Mouse (Mus musculus): ENCODE measurements around the gene Nefh.

Nefh gene

GRCm38 (mm10) chr11:4953401-4953800 lies 5.5 kb upstream of the Nefh start:
- no peak for DNase-seq (ENCODE audit: low read depth, low spot score)

DNA sequence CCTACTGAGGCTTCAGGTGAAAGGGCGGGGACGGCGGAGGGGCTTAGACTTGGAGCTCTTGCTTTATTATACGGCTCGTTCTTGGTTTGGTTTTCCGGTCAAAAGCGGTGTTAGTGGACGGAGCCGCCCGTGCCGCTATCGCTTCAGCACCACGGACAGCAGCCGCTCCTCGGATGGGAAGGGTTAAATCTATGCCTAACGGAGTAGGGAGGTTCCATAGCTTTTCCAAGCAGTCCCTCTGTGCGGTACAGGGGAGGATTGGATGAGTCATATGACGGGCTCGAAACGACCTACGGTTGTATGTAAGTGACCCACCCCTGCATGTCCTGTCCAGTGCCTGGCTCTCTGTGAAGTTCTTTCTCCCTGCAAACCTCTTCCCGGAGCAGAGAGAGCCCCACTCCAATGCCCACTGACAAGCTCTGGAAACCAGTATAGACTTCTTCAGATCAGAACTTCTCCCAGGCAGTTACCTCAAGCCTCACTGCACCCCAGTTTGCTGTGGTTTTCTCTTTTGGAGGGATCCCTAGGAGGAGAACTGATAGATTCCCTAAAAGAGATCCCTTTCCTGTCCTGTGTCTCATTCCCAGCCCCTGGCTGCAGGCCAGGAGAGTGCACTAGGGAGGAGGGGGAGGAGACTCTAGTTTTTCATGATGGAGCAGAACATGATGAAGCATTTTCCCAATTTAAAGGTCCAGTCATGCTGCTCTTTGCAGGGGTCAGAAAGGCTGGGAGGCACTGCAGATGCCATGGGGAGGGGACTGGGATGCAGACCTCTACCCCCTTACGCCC lies 1.6 kb upstream of the Nefh start:
- no peak for DNase-seq (ENCODE audit: low read depth, low spot score)

DNA sequence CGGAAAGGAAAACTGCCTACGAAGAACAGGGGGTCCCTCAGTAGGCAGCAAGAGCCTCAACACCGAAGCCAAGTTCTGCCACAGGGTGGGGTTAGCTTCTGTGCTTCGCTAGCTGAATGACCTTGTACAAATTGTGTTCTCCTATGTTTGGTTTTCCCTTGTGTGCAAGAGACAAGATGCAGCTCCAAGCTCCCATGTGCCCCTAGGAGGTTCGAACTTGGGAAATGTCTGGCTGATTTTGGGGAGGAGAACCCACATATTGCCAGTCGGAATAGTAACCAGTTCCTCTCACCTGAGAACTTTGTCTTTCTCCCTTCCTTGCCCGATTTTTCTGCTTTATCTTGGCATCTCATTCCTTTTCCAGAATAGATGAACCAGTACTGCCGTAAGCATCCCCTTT lies 928 bp upstream of the Nefh start:
- DNase-seq (ENCODE audit: low read depth, low spot score) = no peak

- DNase-seq (ENCODE audit: low read depth, low spot score) = peak; percentile 65
Measured at GRCm38 (mm10) chr11:4946947-4947812, 684 bp downstream of the Nefh start.

- no peak for DNase-seq (ENCODE audit: low read depth, low spot score)
Measured at GRCm38 (mm10) chr11:4946530-4946929, 1.3 kb downstream of the Nefh start.

GRCm38 (mm10) chr11:4936243-4936642 lies 11.6 kb downstream of the Nefh start:
- DNase-seq (ENCODE audit: low read depth, low spot score) = no peak

- peak; percentile 77 for DNase-seq (ENCODE audit: low read depth, low spot score)
Measured at GRCm38 (mm10) chr11:4931009-4931601, 16.8 kb downstream of the Nefh start.

- DNase-seq (ENCODE audit: low read depth, low spot score) = no peak
Measured at GRCm38 (mm10) chr11:4927224-4927623, 20.6 kb downstream of the Nefh start.

GRCm38 (mm10) chr11:4921751-4922150 lies 26.1 kb downstream of the Nefh start:
- no peak for DNase-seq (ENCODE audit: low read depth, low spot score)

DNA sequence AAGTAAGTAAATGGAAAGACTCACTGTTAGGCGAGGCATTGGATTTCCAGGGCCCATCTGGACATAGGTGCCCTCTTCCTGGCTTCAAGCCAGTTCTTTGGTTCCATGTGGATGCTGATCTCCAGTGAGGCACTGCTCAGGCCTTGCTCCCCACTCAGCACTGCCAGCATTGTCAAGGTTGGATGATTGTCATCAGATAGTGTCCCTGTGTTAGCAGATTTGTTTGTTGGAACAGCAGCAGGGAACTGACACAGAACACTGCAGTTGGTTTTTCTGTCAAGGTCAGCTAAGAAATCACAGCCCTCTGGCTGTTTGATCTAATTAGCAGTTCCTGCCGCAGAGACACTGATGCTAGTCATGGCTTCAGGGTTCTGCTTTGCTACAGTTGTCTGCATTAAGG lies 26.6 kb downstream of the Nefh start:
- DNase-seq (ENCODE audit: low read depth, low spot score) = no peak

DNA sequence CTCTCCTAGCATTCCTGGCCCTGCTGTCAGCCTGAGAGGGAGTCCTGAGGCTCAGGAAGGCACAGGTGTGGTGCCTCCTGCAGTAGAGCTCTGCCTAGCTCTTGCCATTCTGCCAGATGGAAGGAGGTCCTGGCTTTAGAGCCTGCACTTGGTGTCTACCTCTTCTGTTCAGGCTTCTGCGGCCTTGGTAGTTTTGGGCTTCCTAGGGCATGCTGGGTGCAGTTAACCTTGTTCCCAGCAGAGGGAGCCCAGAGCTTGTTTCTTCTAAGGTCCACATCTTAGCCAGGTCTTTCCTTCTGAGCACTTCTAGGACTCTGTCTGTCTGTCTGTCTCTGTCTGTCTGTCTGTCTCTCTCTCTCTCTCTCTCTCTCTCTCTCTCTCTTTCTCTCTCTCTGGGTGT lies 31.8 kb downstream of the Nefh start:
- peak; percentile 57 for DNase-seq (ENCODE audit: low read depth, low spot score)

DNA sequence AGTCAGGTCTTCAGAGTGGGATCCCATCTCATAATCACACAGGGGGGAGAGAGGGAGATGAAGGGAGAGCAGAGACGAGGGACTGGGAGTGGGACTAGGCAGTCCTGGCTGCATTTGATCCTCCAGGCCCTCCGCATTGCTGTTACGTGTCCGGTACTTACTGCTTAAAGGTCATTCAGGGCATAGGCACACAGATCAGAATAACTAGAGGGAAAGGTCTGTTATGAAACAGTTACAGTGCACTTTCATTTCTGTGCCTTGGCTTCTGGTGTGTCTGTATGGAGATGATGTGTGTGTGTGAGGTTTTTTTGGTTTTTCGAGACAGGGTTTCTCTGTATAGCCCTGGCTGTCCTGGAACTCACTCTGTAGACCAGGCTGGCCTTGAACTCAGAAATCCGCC lies 41.6 kb downstream of the Nefh start:
- DNase-seq (ENCODE audit: low read depth, low spot score) = no peak

GRCm38 (mm10) chr11:4901956-4902355 lies 45.9 kb downstream of the Nefh start:
- peak; percentile 68 for DNase-seq (ENCODE audit: low read depth, low spot score)

DNA sequence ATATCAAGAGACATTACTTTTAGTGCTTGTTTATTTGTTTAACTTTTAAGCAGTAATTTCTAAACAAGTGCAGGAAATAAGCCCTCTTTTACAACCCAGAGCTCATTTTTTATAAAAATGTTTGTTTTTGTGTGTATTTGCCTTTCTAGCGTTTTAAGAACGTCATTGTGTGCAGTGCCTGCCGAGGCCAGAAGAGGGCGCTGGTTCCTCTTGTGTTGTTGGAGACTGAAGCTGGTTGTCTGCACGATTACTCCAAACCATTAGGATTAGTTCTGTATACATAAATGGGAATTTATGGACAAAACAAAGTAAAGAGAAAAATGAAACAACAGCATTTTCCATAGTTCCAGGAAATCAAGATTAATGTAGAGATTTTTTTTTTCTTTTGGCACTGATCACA lies 47.4 kb downstream of the Nefh start:
- no peak for DNase-seq (ENCODE audit: low read depth, low spot score)

DNA sequence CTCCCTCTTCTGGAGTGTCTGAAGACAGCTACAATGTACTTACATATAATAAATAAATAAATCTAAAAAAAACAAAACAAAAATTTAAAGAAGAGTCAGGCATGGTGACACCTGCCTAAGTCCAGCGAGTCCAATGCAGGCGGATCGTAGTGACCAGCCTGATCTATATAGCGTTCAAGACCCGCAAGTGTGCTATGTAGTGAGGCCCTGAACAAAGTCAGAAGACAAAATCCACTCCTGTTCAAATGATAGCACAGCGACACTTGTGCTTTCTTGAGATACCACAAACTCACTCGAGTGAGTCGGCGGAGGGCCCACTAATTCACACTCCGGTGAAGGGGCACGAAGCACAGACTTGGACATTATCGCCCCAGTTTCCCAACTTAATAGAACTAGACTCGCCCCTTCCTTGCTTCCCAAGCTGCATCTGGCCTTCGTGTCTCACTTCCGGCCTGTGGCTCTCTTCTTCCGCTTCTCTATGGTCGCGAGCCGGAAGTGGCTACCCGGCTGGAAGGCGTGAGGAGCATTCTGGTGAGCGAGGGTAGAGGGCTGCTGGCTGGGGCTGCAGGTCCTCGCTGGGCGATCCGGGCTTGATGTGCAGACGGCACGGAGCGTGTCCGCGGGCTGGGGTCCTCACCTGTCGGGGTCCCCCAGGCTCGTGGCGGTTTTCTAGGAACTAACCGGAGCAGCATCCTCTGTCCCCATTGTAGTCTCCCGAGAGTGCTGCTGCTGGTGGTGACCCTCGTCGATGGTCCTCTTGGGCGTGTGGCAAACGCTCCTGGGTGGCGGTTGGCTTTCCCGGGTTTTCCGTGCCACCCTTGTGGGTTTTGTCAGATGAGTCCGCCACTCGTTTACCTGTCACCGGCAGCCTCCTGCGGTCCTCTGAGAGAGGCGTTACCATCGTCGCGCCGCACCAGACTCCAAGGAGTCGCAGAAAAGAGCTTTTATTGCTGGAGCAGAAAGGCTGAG lies 52.7 kb downstream of the Nefh start, which contains the start of gene Thoc5:
Gene Thoc5, plus strand, starts transcription at position 473 of the 969 bp plus-strand sequence.
- DNase-seq (ENCODE audit: low read depth, low spot score) = peak; percentile 70

All from retina, adult 2 months (tissue).